Mouse (Mus musculus) neural tube, embryonic 11.5 days (tissue): ENCODE data around the gene Parg. TPM values are rescaled to one million over a fixed set of nuclear protein-coding genes. Genes with fewer than 3 reads are reported as not detected.
A peak's percentile ranks its signal among the peaks of the same experiment; 100 is the strongest.

Experiments
- ATAC-seq: fragments of 200-750 bp; cut with Nextera tagmentation; 2 replicates; pipeline ENCODE4 v1.8.0; 2017; ENCODE audit warnings: moderate number of reproducible peaks, mild to moderate bottlenecking, moderate TSS enrichment, moderate library complexity; ENCODE audit not compliant: insufficient read depth, low FRiP score, low TSS enrichment
- DNase-seq: peaks from one replicate; pipeline ENCODE4 v3.0.0-alpha.2; 2015; ENCODE audit warnings: low spot score
- H3K27ac ChIP-seq: fragments of 300-500 bp; sonication (generic); 2 replicates; pipeline ENCODE4 v1.5.1; 2014; ENCODE audit warnings: low read depth, mild to moderate bottlenecking, low read length
- H3K27me3 ChIP-seq: fragments of 300-500 bp; sonication (generic); 2 replicates; pipeline ENCODE4 v1.6.1; 2014; ENCODE audit warnings: mild to moderate bottlenecking, low read length, mixed read lengths; ENCODE audit not compliant: control insufficient read depth, insufficient read depth
- H3K36me3 ChIP-seq: fragments of 300-500 bp; sonication (generic); 2 replicates; pipeline ENCODE4 v1.6.1; 2014; ENCODE audit warnings: mild to moderate bottlenecking, low read length, moderate library complexity, mixed read lengths; ENCODE audit not compliant: control insufficient read depth, insufficient read depth
- H3K4me1 ChIP-seq: fragments of 300-500 bp; sonication (generic); 2 replicates; pipeline ENCODE4 v1.6.1; 2014; ENCODE audit warnings: low read length, mixed read lengths; ENCODE audit not compliant: control insufficient read depth, insufficient read depth
- H3K4me2 ChIP-seq: fragments of 300-500 bp; sonication (generic); 2 replicates; pipeline ENCODE4 v1.6.1; 2014; ENCODE audit warnings: low read depth, mild to moderate bottlenecking, moderate library complexity
- H3K4me3 ChIP-seq: fragments of 300-500 bp; sonication (generic); 2 replicates; pipeline ENCODE4 v1.5.1; 2014; ENCODE audit warnings: low read depth, low read length
- H3K9ac ChIP-seq: fragments of 300-500 bp; sonication (generic); 2 replicates; pipeline ENCODE4 v1.6.1; 2014; ENCODE audit warnings: mild to moderate bottlenecking, low read length
- H3K9me3 ChIP-seq: fragments of 300-500 bp; sonication (generic); 2 replicates; pipeline ENCODE4 v1.6.1; 2016; ENCODE audit warnings: low read length; ENCODE audit not compliant: control insufficient read depth
- WGBS: fragments of 180-500 bp; shearing (Covaris S2); extraction: QIAGEN DNeasy Blood & Tissue Kit; methylation state at CpG from one replicate; pipeline ENCODE4 v1.1.7; 2014; 5-methylcytosine and 5-hydroxymethylcytosine counted together
- polyA plus RNA-seq: library from polyadenylated mRNA; unstranded; fragments of >200 nt; fragmentation: Nextera tagmentation; extraction: Ambion mirVana; gene quantifications from 2 replicates; pipeline ENCODE4 v1.2.1, GENCODE M21; 2014

Parg gene
- polyA plus RNA-seq = 65.4 and 69.5 TPM in 2 replicates

- Histone ChIP-seq H3K9ac (peak within 1 kb of the TSS; percentile 95), H3K9me3 (no peaks in the 10 kb centered on the region), H3K27me3 (no peaks in the 10 kb centered on the region), H3K4me1 (peaks cover 17% of the 10 kb centered on the region), H3K4me2 (peak within 1 kb of the TSS; percentile 64), H3K27ac (no peak within 1 kb of the TSS), H3K36me3 (peaks cover 8% of the 10 kb centered on the region; the same call in 1 of the 2 replicates), H3K4me3 (peak within 1 kb of the TSS; percentile 99)
- ATAC-seq = peak; percentile 88
- WGBS = under 1% methylated on average over 63 of the region's 77 CpGs
- DNase-seq = peak; percentile 91
Measured at GRCm38 (mm10) chr14:32201791-32202451, at the start of gene Parg, which contains the start of gene Timm23. Gene Parg (plus strand): TSS chr14:32201949. Gene Timm23 (minus strand): TSS chr14:32201898.

- no peak for ATAC-seq
- H3K36me3 ChIP-seq = no peaks in the 10 kb centered on the region
- H3K4me1 ChIP-seq = no peaks in the 10 kb centered on the region
- no peak overlapping the region for H3K27ac ChIP-seq
- no peak for DNase-seq
- peaks cover 3% of the 10 kb centered on the region; the same call in 1 of the 2 replicates for H3K9me3 ChIP-seq
- H3K4me3 ChIP-seq = no peak overlapping the region
- H3K4me2 ChIP-seq = no peak overlapping the region
- no peak overlapping the region for H3K9ac ChIP-seq
- H3K27me3 ChIP-seq = no peaks in the 10 kb centered on the region
- WGBS = 94% methylated on average over 18 of the region's 18 CpGs
Measured at GRCm38 (mm10) chr14:32152243-32152965, 49.3 kb upstream of the Parg start.

GRCm38 (mm10) chr14:32153156-32153555, 48.6 kb upstream of the Parg start:
- Histone ChIP-seq H3K4me2 (no peak overlapping the region), H3K36me3 (no peaks in the 10 kb centered on the region), H3K27ac (no peak overlapping the region), H3K9ac (no peak overlapping the region), H3K4me3 (no peak overlapping the region), H3K9me3 (no peaks in the 10 kb centered on the region), H3K4me1 (no peaks in the 10 kb centered on the region), H3K27me3 (no peaks in the 10 kb centered on the region)
- ATAC-seq (no peak), DNase-seq (no peak)
- WGBS = 95% methylated on average over 2 of the region's 2 CpGs

GRCm38 (mm10) chr14:32154758-32155157, 47.0 kb upstream of the Parg start:
- Histone ChIP-seq H3K4me2 (no peak overlapping the region), H3K27ac (no peak overlapping the region), H3K36me3 (no peaks in the 10 kb centered on the region), H3K9me3 (no peaks in the 10 kb centered on the region), H3K4me1 (no peaks in the 10 kb centered on the region), H3K4me3 (no peak overlapping the region), H3K27me3 (no peaks in the 10 kb centered on the region), H3K9ac (no peak overlapping the region)
- DNase-seq (no peak), ATAC-seq (no peak)
- 93% methylated on average over 6 of the region's 6 CpGs for WGBS

GRCm38 (mm10) chr14:32159150-32159670, 42.5 kb upstream of the Parg start:
- ATAC-seq = peak; percentile 58

GRCm38 (mm10) chr14:32159690-32160246, 42.0 kb upstream of the Parg start, which contains the start of gene Ncoa4:
Gene Ncoa4 (plus strand): TSS chr14:32159865.
- 1% methylated on average over 39 of the region's 40 CpGs for WGBS
- Histone ChIP-seq H3K4me2 (peak within 1 kb of the TSS; percentile 91), H3K27ac (peak within 1 kb of the TSS; percentile 76), H3K4me1 (peaks cover 7% of the 10 kb centered on the region; the same call in 1 of the 2 replicates), H3K9me3 (no peaks in the 10 kb centered on the region), H3K4me3 (peak within 1 kb of the TSS; percentile 86), H3K27me3 (no peaks in the 10 kb centered on the region), H3K9ac (peak within 1 kb of the TSS; percentile 91), H3K36me3 (no peaks in the 10 kb centered on the region)
- peak; percentile 98 for ATAC-seq
- DNase-seq = peak; percentile 98

More at GRCm38 (mm10) chr14:32159150-32159670, 42.5 kb upstream of the Parg start:
- Histone ChIP-seq H3K4me1 (peaks cover 7% of the 10 kb centered on the region; the same call in 1 of the 2 replicates), H3K4me2 (peak overlapping the region; percentile 51), H3K9ac (peak overlapping the region; percentile 44; the same call in 1 of the 2 replicates), H3K4me3 (peak overlapping the region; percentile 86), H3K36me3 (no peaks in the 10 kb centered on the region), H3K27me3 (no peaks in the 10 kb centered on the region), H3K9me3 (no peaks in the 10 kb centered on the region), H3K27ac (no peak overlapping the region)
- WGBS = 42% methylated on average over 4 of the region's 4 CpGs
- DNase-seq = no peak

- Histone ChIP-seq H3K9me3 (no peaks in the 10 kb centered on the region), H3K27me3 (no peaks in the 10 kb centered on the region), H3K4me1 (peaks cover 11% of the 10 kb centered on the region), H3K4me2 (peak overlapping the region; percentile 91), H3K36me3 (no peaks in the 10 kb centered on the region), H3K9ac (peak overlapping the region; percentile 91), H3K27ac (no peak overlapping the region; the same call in 1 of the 2 replicates), H3K4me3 (peak overlapping the region; percentile 86)
- ATAC-seq = no peak
- 41% methylated on average over 7 of the region's 7 CpGs for WGBS
- DNase-seq = no peak
Measured at GRCm38 (mm10) chr14:32160563-32160962, 41.2 kb upstream of the Parg start.

GRCm38 (mm10) chr14:32161090-32161885, 40.5 kb upstream of the Parg start:
- WGBS = 95% methylated on average over 12 of the region's 12 CpGs
- Histone ChIP-seq H3K4me3 (no peak overlapping the region; the same call in 1 of the 2 replicates), H3K9me3 (no peaks in the 10 kb centered on the region), H3K9ac (no peak overlapping the region), H3K27ac (no peak overlapping the region), H3K27me3 (no peaks in the 10 kb centered on the region), H3K4me2 (no peak overlapping the region), H3K4me1 (peaks cover 13% of the 10 kb centered on the region), H3K36me3 (no peaks in the 10 kb centered on the region)
- no peak for DNase-seq
- no peak for ATAC-seq
